Mouse (Mus musculus): ENCODE results near the gene Ddx39b. TPM values are rescaled to one million over a fixed set of nuclear protein-coding genes. Genes with fewer than 3 reads are reported as not detected.

Ddx39b gene
- polyA plus RNA-seq, 1 experiment = 18.8 TPM

- TF ChIP-seq TAL1 (IDR thresholded peaks at IDR 0.05; ENCODE audit: low read length) = no peak
- TF ChIP-seq GATA1 (IDR thresholded peaks at IDR 0.05; ENCODE audit: low read length) = no peak
- H3K27me3 ChIP-seq (ENCODE audit: control insufficient read depth) = no peaks in the 10 kb centered on the region
- no peak overlapping the region for H3K4me3 ChIP-seq (replicated peaks)
- H3K4me1 ChIP-seq (ENCODE audit: control insufficient read depth) = peaks cover 26% of the 10 kb centered on the region
- no peaks in the 10 kb centered on the region for H3K9me3 ChIP-seq (ENCODE audit: control insufficient read depth, low read length)
- peaks cover 99% of the 10 kb centered on the region for H3K36me3 ChIP-seq (ENCODE audit: control insufficient read depth)
Observed at GRCm38 (mm10) chr17:35249451-35250197, 8.1 kb downstream of the Ddx39b start.

DNA sequence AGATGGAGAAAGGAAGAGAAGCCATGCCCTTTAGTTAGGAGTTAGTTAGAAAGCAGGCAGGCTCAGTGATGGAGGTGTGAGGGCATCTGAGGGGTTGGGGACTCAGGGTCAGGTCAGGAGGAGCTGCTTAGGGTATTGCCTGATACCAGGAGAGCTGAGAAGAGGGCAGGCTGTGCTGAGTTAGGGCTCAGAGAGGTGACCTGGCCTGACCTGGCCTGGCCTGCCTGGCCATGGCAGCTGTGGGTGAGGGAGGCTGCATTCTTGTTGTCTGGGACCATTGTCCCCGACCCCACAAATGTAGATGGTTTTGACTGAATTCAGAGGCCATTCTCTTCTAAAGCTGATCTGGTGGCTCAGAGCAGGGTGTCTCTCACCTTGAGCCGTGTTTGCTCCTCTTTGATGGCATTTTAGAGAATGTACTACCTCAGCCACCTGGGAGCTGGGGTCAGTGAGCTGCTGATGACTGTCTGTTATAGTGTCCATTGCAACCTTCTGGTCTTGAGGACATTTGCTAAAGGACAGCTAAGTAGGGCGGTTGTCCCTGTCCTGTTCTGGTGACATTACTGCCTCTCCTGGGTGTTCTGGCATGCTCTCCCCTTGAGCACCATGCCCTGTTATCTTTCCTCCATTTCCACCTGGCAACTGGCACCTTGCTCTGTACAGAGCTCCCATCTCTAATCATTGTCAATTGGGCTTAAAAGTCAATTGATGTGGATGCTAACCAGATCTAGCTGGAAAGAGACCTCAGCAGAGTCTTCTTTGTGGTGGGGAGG is 9.0 kb downstream of the Ddx39b start:
- TF ChIP-seq TAL1 (IDR thresholded peaks at IDR 0.05; ENCODE audit: low read length) = no peak
- no peak for TF ChIP-seq GATA1 (IDR thresholded peaks at IDR 0.05; ENCODE audit: low read length)
- peaks cover 92% of the 10 kb centered on the region for H3K36me3 ChIP-seq (ENCODE audit: control insufficient read depth)
- peaks cover 2% of the 10 kb centered on the region; the same call in 1 of the 2 replicates for H3K27me3 ChIP-seq (ENCODE audit: control insufficient read depth)
- H3K4me1 ChIP-seq (ENCODE audit: control insufficient read depth) = peaks cover 17% of the 10 kb centered on the region
- no peak overlapping the region for H3K4me3 ChIP-seq (replicated peaks)
- no peaks in the 10 kb centered on the region for H3K9me3 ChIP-seq (ENCODE audit: control insufficient read depth, low read length)

DNA sequence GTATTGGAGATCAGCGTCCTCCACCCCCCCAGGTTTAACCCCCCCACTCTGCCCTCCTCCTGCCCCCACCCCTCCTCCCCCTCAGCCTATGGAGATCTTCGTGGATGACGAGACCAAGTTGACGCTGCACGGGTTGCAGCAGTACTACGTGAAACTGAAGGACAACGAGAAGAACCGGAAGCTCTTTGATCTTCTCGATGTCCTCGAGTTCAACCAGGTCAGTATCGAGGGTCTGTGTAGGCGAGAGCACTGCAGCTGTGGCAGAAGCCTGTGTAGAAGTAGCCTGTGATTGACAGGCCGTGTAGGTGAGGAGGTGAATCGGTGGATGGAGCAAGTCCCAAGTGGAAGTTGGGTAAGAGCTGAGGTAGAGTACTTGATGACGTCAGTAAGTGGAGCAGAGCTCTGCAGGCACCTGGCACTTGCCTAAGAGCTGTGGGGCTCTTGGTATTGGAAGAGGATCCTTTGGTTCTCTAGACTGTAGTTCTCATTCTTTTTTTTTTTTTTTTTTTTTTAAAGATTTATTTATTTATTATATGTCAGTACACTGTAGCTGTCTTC is 9.7 kb downstream of the Ddx39b start:
- TF ChIP-seq TAL1 (IDR thresholded peaks at IDR 0.05; ENCODE audit: low read length) = no peak
- Histone ChIP-seq H3K27me3 (ENCODE audit: control insufficient read depth) (peaks cover 2% of the 10 kb centered on the region; the same call in 1 of the 2 replicates), H3K4me3 (replicated peaks) (no peak overlapping the region), H3K4me1 (ENCODE audit: control insufficient read depth) (peaks cover 12% of the 10 kb centered on the region), H3K36me3 (ENCODE audit: control insufficient read depth) (peaks cover 85% of the 10 kb centered on the region), H3K9me3 (ENCODE audit: control insufficient read depth, low read length) (no peaks in the 10 kb centered on the region)

- no peak for TF ChIP-seq TAL1 (IDR thresholded peaks at IDR 0.05; ENCODE audit: low read length)
- peaks cover 78% of the 10 kb centered on the region for H3K36me3 ChIP-seq (ENCODE audit: control insufficient read depth)
- peaks cover 8% of the 10 kb centered on the region for H3K4me1 ChIP-seq (ENCODE audit: control insufficient read depth)
- H3K9me3 ChIP-seq (ENCODE audit: control insufficient read depth, low read length) = no peaks in the 10 kb centered on the region
- H3K27me3 ChIP-seq (ENCODE audit: control insufficient read depth) = peaks cover 3% of the 10 kb centered on the region; the same call in 1 of the 2 replicates
- H3K4me3 ChIP-seq (replicated peaks) = no peak overlapping the region
Observed at GRCm38 (mm10) chr17:35251981-35252380, 10.4 kb downstream of the Ddx39b start.

DNA sequence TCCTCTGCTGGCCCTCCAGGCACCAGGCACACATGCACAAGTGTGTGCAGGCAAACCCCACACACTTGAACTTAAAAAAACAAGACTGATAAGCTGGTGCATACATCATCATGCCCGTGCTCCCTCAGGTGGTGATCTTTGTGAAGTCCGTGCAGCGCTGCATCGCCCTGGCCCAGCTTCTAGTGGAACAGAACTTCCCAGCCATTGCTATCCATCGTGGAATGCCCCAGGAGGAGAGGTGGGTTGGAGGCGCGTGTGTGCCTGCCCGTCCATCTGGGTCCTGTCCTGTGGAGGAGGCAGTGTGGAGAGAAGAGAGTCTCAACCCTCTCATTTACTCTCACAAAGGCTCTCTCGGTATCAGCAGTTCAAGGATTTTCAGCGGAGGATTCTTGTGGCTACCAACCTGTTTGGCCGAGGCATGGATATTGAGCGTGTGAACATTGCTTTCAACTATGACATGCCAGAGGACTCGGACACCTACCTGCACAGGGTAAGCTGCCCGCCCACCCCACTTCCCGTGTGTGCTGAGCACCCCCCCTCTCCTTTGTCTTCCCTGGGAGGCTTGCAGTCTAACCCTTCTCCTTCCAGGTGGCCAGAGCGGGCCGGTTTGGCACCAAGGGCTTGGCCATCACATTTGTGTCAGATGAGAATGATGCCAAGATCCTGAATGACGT is 11.2 kb downstream of the Ddx39b start:
- Histone ChIP-seq H3K4me3 (replicated peaks) (no peak overlapping the region), H3K4me1 (ENCODE audit: control insufficient read depth) (peaks cover 13% of the 10 kb centered on the region), H3K9me3 (ENCODE audit: control insufficient read depth, low read length) (no peaks in the 10 kb centered on the region), H3K36me3 (ENCODE audit: control insufficient read depth) (peaks cover 70% of the 10 kb centered on the region), H3K27me3 (ENCODE audit: control insufficient read depth) (peaks cover 5% of the 10 kb centered on the region; the same call in 1 of the 2 replicates)
- TF ChIP-seq GATA1 (IDR thresholded peaks at IDR 0.05; ENCODE audit: low read length) (no peak), TAL1 (IDR thresholded peaks at IDR 0.05; ENCODE audit: low read length) (no peak)

GRCm38 (mm10) chr17:35253293-35254093 is 11.9 kb downstream of the Ddx39b start:
- Histone ChIP-seq H3K4me1 (ENCODE audit: control insufficient read depth) (peaks cover 18% of the 10 kb centered on the region), H3K27me3 (ENCODE audit: control insufficient read depth) (peaks cover 5% of the 10 kb centered on the region; the same call in 1 of the 2 replicates), H3K36me3 (ENCODE audit: control insufficient read depth) (peaks cover 63% of the 10 kb centered on the region), H3K9me3 (ENCODE audit: control insufficient read depth, low read length) (no peaks in the 10 kb centered on the region), H3K4me3 (replicated peaks) (no peak overlapping the region)
- no peak for TF ChIP-seq TAL1 (IDR thresholded peaks at IDR 0.05; ENCODE audit: low read length)
- no peak for TF ChIP-seq GATA1 (IDR thresholded peaks at IDR 0.05; ENCODE audit: low read length)

GRCm38 (mm10) chr17:35254241-35255098 is 12.9 kb downstream of the Ddx39b start:
- H3K4me1 ChIP-seq (ENCODE audit: control insufficient read depth) = peaks cover 24% of the 10 kb centered on the region
- peaks cover 53% of the 10 kb centered on the region for H3K36me3 ChIP-seq (ENCODE audit: control insufficient read depth)
- TF ChIP-seq GATA1 (IDR thresholded peaks at IDR 0.05; ENCODE audit: low read length) (no peak), TAL1 (IDR thresholded peaks at IDR 0.05; ENCODE audit: low read length) (no peak)
- H3K9me3 ChIP-seq (ENCODE audit: control insufficient read depth, low read length) = no peaks in the 10 kb centered on the region
- peaks cover 8% of the 10 kb centered on the region for H3K27me3 ChIP-seq (ENCODE audit: control insufficient read depth)
- no peak overlapping the region for H3K4me3 ChIP-seq (replicated peaks)
